ENCODE assay signal across 9 mouse cellular contexts in the genomic region with DNA sequence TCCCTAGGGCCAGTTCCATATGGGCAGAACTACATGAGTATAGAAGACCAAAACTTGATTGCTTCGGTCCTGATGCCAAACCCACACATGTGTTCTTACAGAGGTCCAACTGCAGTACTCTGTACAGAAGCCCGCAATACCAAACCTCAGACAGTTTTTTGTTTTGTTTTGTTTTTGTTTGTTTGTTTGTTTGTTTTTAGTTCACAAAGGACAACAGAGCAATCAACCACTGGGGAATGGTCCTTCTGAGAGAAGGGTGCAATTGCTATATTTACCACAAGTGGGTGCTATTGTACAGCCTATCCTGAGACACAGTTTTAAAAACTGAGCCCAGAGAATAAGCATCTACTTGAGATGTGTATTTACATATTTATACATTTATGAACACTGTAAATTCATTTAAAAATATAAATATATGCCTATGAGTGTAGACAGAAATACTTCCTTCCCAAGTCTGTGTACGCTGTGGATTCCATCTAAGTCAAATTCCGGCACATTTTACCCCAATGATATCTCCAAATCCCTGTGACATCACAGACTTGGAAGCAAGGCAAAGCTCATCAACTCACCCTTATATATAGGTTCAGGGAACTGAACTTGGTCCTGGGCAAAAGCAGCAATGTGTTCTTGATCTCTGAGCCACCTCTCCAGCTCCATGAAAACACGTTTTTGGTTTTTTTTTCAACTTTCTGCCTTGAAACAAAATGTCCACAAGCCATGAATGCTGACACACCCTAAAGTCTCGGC.
A peak's percentile ranks its signal among the peaks of the same experiment; 100 is the strongest.
DNase-seq lines count a peak whose midpoint lies in the region; ATAC-seq and TF ChIP-seq lines count a peak whose summit lies in the region.
"Had no signal": no experiment of that assay in that cellular context is flagged by ENCODE, and none has a peak within 500 bp of the region (broad histone marks: within the 10 kb centered on the region; RNA-seq: fewer than 3 reads in every experiment).

No protein-coding gene starts in this region.

- intact Hi-C loops in gastrocnemius, adult 2 months (cut with DNase I): loop anchor here (1.0 kb wide), 1 partner anchor 395 kb away; no protein-coding TSS in a partner anchor
- intact Hi-C loops in gastrocnemius, postnatal 36 days (cut with DNase I): loop anchor here (10.0 kb wide), 1 partner anchor 290 kb away; a partner anchor contains a TSS

- no peak overlapping the region for H3K4me2 ChIP-seq in midbrain, embryonic 11.5 days
- H3K4me2 ChIP-seq in forebrain, embryonic 13.5 days: no peak overlapping the region
- no peak overlapping the region for H3K4me2 ChIP-seq in neural tube, embryonic 13.5 days

- H3K9me3 ChIP-seq in midbrain, embryonic 11.5 days (ENCODE audit: control insufficient read depth, low read length): no peaks in the 10 kb centered on the region
- H3K9me3 ChIP-seq in midbrain, embryonic 10.5 days (replicated peaks): no peaks in the 10 kb centered on the region
- no peaks in the 10 kb centered on the region for H3K9me3 ChIP-seq in forebrain, embryonic 13.5 days (replicated peaks)
- H3K9me3 ChIP-seq in neural tube, embryonic 13.5 days: no peaks in the 10 kb centered on the region

- peak; percentile 59 for ATAC-seq in midbrain, embryonic 11.5 days (ENCODE audit: low FRiP score)
- ATAC-seq in forebrain, embryonic 13.5 days: peak; percentile 75
- peak; percentile 36; the same call in 1 of the 2 replicates for ATAC-seq in neural tube, embryonic 13.5 days (ENCODE audit: low read depth)
- ATAC-seq in monocyte, adult 5-6 weeks (replicated peaks; ENCODE audit: insufficient number of reproducible peaks, low FRiP score, low TSS enrichment, poor library complexity, severe bottlenecking): no peak

- H3K4me3 ChIP-seq in gastrocnemius, adult 2 months: no peak overlapping the region
- no peak overlapping the region for H3K4me3 ChIP-seq in midbrain, embryonic 11.5 days (ENCODE audit: low read depth, low read length)
- H3K4me3 ChIP-seq in midbrain, embryonic 10.5 days: no peak overlapping the region
- H3K4me3 ChIP-seq in forebrain, embryonic 13.5 days: no peak overlapping the region
- H3K4me3 ChIP-seq in neural tube, embryonic 13.5 days: no peak overlapping the region
- H3K4me3 ChIP-seq: erythroblast, embryonic 14.5 days had no signal

- H3K9ac ChIP-seq in midbrain, embryonic 11.5 days (ENCODE audit: low read length): no peak overlapping the region
- no peak overlapping the region for H3K9ac ChIP-seq in forebrain, embryonic 13.5 days
- H3K9ac ChIP-seq in neural tube, embryonic 13.5 days: no peak overlapping the region

- WGBS in midbrain, embryonic 11.5 days: 71% methylated on average over 6 of the region's 6 CpGs
- 68% methylated on average over 6 of the region's 6 CpGs for WGBS in midbrain, embryonic 10.5 days
- WGBS in forebrain, embryonic 13.5 days: 72% methylated on average over 6 of the region's 6 CpGs
- WGBS in neural tube, embryonic 13.5 days: 69% methylated on average over 6 of the region's 6 CpGs

- H3K36me3 ChIP-seq in midbrain, embryonic 11.5 days (ENCODE audit: control insufficient read depth, insufficient read depth, low read length): no peaks in the 10 kb centered on the region
- no peaks in the 10 kb centered on the region for H3K36me3 ChIP-seq in midbrain, embryonic 10.5 days
- H3K36me3 ChIP-seq in forebrain, embryonic 13.5 days (ENCODE audit: poor library complexity, severe bottlenecking): no peaks in the 10 kb centered on the region
- H3K36me3 ChIP-seq in neural tube, embryonic 13.5 days: no peaks in the 10 kb centered on the region

- peak; percentile 77 for TF ChIP-seq CTCF in gastrocnemius, adult 2 months (IDR thresholded peaks at IDR 0.05)

- no peak for DNase-seq in gastrocnemius, adult 2 months
- no peak for DNase-seq in gastrocnemius, postnatal 36 days
- DNase-seq in midbrain, embryonic 11.5 days (ENCODE audit: low spot score, missing footprints): peak; percentile 92
- no peak for DNase-seq in midbrain, embryonic 10.5 days (ENCODE audit: low spot score)
- DNase-seq in kidney, adult 11 months: no peak

- H3K27ac ChIP-seq in gastrocnemius, adult 2 months: no peak overlapping the region
- H3K27ac ChIP-seq in midbrain, embryonic 11.5 days (ENCODE audit: low read depth, low read length): no peak overlapping the region
- no peak overlapping the region for H3K27ac ChIP-seq in midbrain, embryonic 10.5 days (replicated peaks)
- no peak overlapping the region for H3K27ac ChIP-seq in forebrain, embryonic 13.5 days
- no peak overlapping the region for H3K27ac ChIP-seq in neural tube, embryonic 13.5 days (replicated peaks)

- no peaks in the 10 kb centered on the region for H3K27me3 ChIP-seq in midbrain, embryonic 11.5 days (ENCODE audit: control insufficient read depth, insufficient read depth, low read length)
- H3K27me3 ChIP-seq in midbrain, embryonic 10.5 days (ENCODE audit: low read depth, poor library complexity, severe bottlenecking): no peaks in the 10 kb centered on the region
- H3K27me3 ChIP-seq in forebrain, embryonic 13.5 days: no peaks in the 10 kb centered on the region
- H3K27me3 ChIP-seq in neural tube, embryonic 13.5 days: no peaks in the 10 kb centered on the region

- no peaks in the 10 kb centered on the region for H3K4me1 ChIP-seq in midbrain, embryonic 11.5 days (ENCODE audit: control insufficient read depth, insufficient read depth, low read length)
- H3K4me1 ChIP-seq in midbrain, embryonic 10.5 days: no peaks in the 10 kb centered on the region
- H3K4me1 ChIP-seq in forebrain, embryonic 13.5 days: no peaks in the 10 kb centered on the region
- H3K4me1 ChIP-seq in neural tube, embryonic 13.5 days (replicated peaks): no peaks in the 10 kb centered on the region
